Mouse (Mus musculus) c-Kit-positive CD71-positive TER-119-negative erythroid progenitor cells, embryonic 14.5 days (primary cell): ENCODE measurements around the gene Fcho2.
A peak's percentile ranks its signal among the peaks of the same experiment; 100 is the strongest.
"Not testable (repeated sequence)": the region's sequence is repeated elsewhere in the genome, so short reads cannot be mapped to it uniquely, and the experiment has no call there.

ENCODE experiments used
- DNase-seq: peaks from one replicate; pipeline ENCODE4 v3.0.0-alpha.2; 2013; ENCODE audit warnings: low read depth

Gene Fcho2

DNA sequence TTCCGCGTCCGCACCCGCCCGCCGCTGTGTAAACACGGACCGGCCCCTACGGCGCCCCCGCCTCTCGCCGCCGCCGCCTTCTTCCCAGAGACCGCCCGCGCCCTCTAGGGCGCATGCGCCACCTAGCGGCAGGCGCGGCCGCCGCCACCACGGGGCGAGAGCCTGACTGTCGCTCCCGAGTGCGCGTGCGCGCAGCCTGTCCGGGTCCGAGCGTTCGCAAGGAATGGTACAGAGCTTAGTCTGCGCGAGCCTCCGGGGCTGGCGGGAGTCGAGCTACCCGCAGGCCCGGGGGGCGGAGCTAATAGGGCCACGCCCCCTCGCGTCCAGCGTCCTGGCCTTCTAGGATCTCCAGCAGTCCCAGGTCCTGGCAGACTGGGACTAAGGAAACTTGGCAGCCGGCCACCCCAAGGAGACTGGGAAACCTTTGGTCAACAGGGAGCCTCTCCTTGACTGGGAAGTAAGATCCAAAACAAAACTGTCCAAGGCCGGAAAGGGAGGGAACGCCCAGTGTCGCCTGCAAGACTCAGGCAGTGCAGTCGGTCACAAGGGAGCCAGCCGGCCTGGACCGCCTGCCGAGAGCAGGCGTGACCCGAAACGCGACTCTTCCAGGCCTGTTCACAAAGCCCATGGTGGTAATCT lies at the start of gene Fcho2:
TSS of gene Fcho2 (minus strand) at position 303 of the 639 bp plus-strand sequence.
- peak; percentile 92 for DNase-seq

GRCm38 (mm10) chr13:98855291-98855690 lies 40.0 kb upstream of the Fcho2 start:
- no peak for DNase-seq

- DNase-seq: no peak
Measured at GRCm38 (mm10) chr13:98845794-98846193, 30.5 kb upstream of the Fcho2 start.

DNA sequence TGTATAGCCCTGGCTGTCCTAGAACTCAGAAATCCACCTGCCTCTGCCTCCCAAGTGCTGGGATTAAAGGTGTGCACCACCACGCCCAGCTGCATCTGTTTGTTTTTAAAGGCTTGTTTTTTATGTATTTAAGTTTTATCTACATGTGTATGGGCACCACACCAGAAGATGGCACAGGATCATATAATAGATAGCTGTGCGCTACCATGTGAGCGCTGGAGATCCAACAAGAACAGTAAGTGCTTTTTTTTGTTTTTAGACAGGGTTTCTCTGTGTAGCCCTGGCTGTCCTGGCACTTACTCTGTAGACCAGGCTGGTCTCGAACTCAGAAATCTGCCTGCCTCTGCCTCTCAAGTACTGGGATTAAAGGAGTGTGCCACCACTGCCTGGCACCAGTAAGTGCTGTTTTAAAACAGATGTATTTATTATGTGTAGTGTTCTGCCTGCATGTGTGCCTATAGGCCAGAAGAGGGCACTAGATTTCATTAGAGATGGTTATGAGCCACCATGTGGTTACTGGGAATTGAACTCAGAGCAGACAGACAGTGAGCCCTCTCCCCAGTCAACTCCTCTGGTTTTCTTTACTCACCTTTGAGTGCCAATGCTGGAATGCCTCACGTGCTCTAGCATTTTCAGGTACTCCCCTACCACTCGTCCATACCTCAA lies 21.3 kb upstream of the Fcho2 start:
- DNase-seq: no peak

DNA sequence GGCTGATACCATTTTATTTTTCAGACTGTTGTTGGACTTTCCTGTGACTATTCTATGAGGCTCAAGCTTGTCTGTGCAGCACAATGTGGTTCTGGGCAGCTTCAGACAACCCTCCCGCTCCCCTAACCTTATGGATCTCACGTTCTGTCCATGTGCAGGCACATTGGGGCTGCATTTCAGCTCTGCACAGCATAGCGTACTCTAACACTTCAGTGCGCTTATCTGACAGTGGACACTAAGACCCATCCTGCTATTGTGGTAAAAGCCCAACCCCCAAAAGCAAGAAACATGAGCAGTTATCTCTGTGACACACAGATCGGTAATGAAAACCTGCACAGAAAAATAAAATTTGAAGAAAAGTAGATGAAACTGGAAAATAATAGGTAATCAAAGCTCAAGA lies 20.5 kb upstream of the Fcho2 start:
- DNase-seq: peak; percentile 50

GRCm38 (mm10) chr13:98834723-98835122 lies 19.5 kb upstream of the Fcho2 start:
- DNase-seq: no peak

DNA sequence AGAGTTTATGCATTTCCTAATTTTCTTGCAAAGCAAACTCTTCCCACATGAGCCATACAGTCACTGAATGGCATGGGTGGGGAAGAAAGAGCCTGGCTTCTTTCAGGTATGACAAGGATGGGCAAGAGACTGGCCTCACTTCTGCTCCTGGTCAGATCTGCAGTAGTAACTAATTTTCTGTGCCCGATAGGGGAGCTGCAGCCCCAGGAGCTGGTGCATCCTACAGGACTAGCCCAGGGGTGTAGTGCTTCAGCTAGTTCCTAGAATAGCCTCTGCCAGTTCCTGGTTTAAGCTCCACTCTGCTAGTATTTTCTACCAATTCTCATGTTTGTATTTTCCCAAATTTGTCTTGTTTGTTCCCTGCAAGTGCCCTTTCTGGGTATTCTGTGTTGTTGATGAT lies 18.9 kb upstream of the Fcho2 start:
- no peak for DNase-seq

GRCm38 (mm10) chr13:98832451-98833450 lies 17.5 kb upstream of the Fcho2 start:
- DNase-seq: no peak

DNA sequence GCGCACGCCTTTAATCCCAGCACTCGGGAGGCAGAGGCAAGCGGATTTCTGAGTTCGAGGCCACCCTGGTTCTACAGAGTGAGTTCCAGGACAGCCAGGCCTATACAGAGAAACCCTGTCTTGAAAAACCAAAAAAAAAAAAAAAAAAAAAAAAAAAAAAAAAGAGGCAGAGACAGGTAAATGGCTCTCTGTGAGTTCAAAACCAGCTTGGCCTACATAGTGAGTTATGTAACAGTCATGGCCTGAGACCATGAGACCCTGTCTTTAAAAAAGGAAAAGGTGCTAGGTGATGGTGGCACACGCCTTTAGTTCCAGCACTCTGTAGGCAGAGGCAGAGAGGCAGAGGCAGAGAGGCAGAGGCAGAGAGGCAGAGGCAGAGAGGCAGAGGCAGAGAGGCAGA lies 13.8 kb upstream of the Fcho2 start:
- not testable (repeated sequence) for DNase-seq

DNA sequence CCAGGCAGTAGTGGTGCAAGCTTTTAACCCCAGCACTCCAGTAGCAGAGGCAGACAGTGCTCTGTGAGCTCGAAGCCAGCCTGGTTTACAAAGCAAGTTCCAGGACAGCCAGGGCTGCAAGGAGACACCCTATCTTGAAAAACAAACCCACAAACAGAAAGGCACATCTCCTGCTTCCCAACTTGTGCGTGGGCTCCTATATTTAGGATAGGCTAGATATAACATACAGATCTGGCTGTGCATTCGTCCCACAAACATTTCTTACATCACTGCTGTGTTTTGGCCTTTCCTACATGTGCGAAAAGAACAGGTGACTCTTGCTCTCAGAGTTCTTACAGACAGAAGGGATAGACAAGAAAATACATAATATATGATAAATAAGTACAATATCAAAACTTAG lies 10.3 kb upstream of the Fcho2 start:
- DNase-seq: no peak

- no peak for DNase-seq
Measured at GRCm38 (mm10) chr13:98819094-98819493, 3.8 kb upstream of the Fcho2 start.

- DNase-seq: no peak
Measured at GRCm38 (mm10) chr13:98818205-98818604, 3.0 kb upstream of the Fcho2 start.

DNA sequence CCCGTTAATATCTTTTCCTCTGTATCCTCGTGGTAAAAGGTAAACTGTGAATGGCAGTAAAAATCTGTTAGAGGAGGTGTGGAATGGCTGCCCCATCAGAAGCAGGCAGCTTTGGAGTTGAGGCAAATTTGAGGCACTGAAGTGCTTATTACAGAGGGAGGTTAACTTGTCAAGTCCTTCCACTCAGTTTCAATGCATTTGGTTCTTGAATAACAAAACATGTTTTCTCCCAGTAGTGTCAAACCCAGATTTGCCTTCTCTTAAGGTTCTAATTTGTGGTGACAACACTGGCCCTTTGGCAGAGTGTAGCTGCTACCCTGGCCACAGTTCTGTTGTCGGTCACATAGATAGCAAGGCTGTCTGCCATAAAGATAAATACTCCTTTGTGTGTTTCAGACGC lies 2.5 kb upstream of the Fcho2 start:
- DNase-seq: no peak

DNA sequence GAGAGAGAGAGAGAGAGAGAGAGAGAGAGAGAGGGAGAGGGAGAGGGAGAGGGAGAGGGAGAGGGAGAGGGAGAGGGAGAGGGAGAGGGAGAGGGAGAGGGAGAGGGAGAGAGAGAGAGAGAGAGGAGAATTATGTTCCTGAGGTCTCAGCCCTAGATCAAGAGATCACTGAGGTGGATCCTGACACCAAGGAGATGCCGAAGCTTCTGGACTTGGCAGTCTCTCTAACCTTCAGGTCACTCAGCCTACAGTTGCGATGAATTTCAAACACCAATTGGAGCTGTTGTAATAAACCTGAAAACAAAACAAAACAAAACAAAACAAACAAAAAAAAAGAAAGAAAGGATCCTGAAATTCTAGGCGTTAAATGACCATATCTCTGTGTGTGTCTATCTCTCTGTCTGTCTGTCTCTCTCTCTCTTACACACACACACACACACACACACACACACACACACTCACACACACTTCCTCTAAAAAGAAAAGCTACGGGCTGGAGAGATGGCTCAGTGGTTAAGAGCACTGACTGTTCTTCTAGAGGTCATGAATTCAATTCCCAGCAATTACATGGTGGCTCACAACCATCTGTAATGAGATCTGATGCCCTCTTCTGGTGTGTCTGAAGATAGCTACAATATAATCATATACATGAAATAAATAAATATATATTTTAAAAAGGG lies 1.9 kb upstream of the Fcho2 start:
- not testable (repeated sequence) for DNase-seq

DNA sequence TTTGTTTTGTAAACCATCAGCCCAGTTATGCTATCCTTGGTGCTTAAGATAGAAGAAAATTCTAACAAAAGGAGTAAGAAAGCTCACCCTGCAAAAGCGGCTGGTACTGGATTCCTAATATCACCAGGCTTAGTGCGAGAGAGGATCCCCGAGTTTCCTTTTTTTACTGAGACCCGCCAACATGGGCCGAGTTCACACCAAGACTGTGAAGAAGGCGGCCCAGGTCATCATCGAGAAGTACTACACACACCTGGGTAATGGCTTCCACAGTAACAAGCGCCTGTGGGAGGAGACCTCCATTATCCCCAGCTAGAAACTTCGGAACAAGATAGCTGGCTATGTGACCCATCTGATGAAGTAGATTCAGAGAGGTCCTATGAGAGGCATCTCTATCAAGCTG lies 1.3 kb upstream of the Fcho2 start:
- DNase-seq: no peak

DNA sequence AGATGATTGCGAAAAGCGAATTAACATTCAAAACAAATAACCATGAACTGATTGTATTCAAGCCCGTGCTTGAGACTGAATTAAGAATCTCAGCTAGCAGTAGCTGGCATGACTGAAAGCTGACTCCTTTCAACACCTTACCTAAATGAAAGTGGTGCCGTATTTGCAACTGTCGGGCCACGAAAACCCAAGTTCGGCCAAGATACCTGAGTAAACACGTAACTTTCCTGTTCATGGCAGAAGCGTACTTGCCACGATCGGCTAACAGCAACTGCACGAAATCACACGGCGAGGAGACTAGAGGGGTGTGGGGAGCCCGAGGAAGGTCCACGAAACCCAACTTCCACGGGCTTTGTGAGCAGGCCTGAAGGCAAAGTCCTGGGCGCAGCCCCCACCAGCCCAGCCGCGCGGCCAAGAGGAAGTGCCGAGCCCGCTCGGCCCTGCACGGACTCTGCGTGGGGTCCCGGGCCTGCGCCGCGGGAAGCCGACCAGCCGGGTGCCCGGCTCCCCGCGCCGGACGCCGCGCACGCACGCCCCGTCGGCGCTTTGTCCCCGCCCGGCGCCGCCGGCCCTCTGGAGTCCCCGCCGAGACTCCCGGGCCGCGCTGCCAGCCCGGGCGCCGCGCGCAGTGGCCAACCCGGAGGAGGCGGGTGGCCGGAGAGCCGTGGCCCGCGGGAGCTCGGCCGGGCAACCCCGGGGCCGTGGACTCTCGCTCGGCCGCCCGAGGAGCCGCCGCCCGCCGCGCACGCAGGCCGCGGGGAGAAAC lies 791 bp downstream of the Fcho2 start:
- DNase-seq: peak; percentile 20

DNA sequence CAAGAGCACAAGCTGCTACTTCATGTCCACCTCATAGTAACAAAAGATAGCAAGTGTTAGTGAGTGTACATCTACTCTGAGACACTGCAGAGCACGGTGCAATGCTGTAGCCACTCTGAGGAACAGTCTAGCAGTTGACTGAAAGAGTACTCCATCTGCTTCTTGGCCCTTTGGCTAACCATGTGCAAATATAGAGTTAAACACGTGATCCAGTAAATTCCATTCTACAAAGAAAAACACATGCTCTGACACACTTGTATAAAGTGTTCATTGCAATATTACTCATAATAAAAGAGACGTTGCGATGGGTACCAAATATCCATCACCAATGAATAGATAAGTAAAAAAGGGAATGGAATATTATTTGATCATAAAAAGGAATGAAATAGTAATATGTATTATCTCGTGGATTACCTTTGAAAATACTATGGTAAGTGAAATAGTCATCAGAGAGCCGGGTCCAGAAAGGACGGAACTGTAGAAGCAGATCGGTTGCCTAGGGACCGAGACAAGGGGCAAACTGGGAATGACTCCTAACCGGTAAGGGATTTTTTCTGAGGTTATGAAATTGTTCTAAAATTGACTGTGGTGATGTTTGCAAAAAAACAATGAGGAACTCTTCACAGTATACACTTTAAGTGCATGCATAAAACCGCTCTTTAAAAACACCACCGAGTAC lies 1.5 kb downstream of the Fcho2 start:
- no peak for DNase-seq

DNA sequence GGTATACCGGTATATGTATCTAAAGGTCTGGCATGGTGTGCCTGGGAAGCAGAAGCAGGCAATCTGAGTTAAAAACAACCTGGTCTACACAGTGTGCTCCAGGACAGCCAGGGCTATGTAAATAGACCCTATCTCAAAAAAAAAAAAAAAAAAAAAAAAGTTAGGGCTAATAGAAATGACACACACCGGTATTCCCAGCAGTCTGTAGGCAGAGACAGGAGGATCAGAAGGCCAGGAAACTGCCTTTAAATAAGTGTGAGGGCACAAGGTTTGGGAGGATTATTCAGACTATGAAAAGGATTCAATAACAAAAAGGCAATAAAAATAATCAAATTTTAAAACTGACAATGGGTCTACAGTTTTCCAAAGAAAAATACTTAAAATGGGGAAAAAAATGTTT lies 2.1 kb downstream of the Fcho2 start:
- no peak for DNase-seq

GRCm38 (mm10) chr13:98812285-98812684 lies 3.0 kb downstream of the Fcho2 start:
- no peak for DNase-seq

- peak; percentile 70 for DNase-seq
Measured at GRCm38 (mm10) chr13:98810143-98810542, 5.1 kb downstream of the Fcho2 start.

- no peak for DNase-seq
Measured at GRCm38 (mm10) chr13:98809087-98809486, 6.2 kb downstream of the Fcho2 start.
